Mouse (Mus musculus) MEL (cell line): Measurements from ENCODE around the gene Fam57b. TPM values are rescaled to one million over a fixed set of nuclear protein-coding genes. Genes with fewer than 3 reads are reported as not detected.

Source experiments
- DNase-seq: peaks from one replicate; pipeline ENCODE4 v3.0.0; 2011; ENCODE audit warnings: low read depth, low spot score
- H3K27ac ChIP-seq: 2 replicates; pipeline ENCODE4 v1.5.1; 2012; ENCODE audit warnings: low read depth, mild to moderate bottlenecking, control low read depth, low read length, moderate library complexity; ENCODE audit not compliant: control insufficient read depth
- H3K27me3 ChIP-seq, 2 experiments: fragments of 150-350 bp in 1 of 2; sonication (generic) in 1 of 2; 2 replicates each; pipeline ENCODE4 v1.6.1; 2012; ENCODE audit warnings: low read length in 2 of 2, mild to moderate bottlenecking in 2 of 2, improper control_type of control experiment in 1 of 2, moderate library complexity in 1 of 2; ENCODE audit not compliant: insufficient read depth in 2 of 2, control insufficient read depth in 1 of 2
- H3K36me3 ChIP-seq, 2 experiments: 2 replicates each; pipeline ENCODE4 v1.6.1; 2012 to 2014; ENCODE audit warnings: low read length in 2 of 2, improper control_type of control experiment in 1 of 2, inconsistent platforms in 1 of 2, mild to moderate bottlenecking in 1 of 2; ENCODE audit not compliant: insufficient read depth in 2 of 2, control insufficient read depth in 1 of 2
- H3K4me1 ChIP-seq, 2 experiments: fragments of 150-350 bp in 1 of 2; sonication (generic) in 1 of 2; 2 replicates each; pipeline ENCODE4 v1.6.1; 2012; ENCODE audit warnings: low read length in 2 of 2, improper control_type of control experiment in 1 of 2, mild to moderate bottlenecking in 1 of 2; ENCODE audit not compliant: insufficient read depth in 2 of 2, control insufficient read depth in 1 of 2
- H3K4me3 ChIP-seq, 2 experiments: fragments of 150-350 bp in 1 of 2; sonication (generic) in 1 of 2; 2 replicates each; pipeline ENCODE4 v1.5.1; 2012; ENCODE audit warnings: low read depth in 2 of 2, low read length in 2 of 2, mild to moderate bottlenecking in 2 of 2, moderate library complexity in 2 of 2, control low read depth in 1 of 2, improper control_type of control experiment in 1 of 2; ENCODE audit not compliant: control insufficient read depth in 1 of 2, insufficient read depth in 1 of 2
- H3K79me2 ChIP-seq: 2 replicates; pipeline ENCODE4 v1.6.1; 2012; ENCODE audit warnings: mild to moderate bottlenecking, low read length, moderate library complexity; ENCODE audit not compliant: control insufficient read depth, poor library complexity, insufficient read depth
- H3K9ac ChIP-seq: 2 replicates; pipeline ENCODE4 v1.6.1; 2012; ENCODE audit warnings: low read depth, mild to moderate bottlenecking, control low read depth, low read length, moderate library complexity; ENCODE audit not compliant: control insufficient read depth, poor library complexity, severe bottlenecking
- H3K9me3 ChIP-seq: fragments of 150-350 bp; sonication (generic); replicated peaks from 2 replicates; pipeline ENCODE4 v1.6.1; 2012; ENCODE audit warnings: mild to moderate bottlenecking, low read length, improper control_type of control experiment, moderate library complexity; ENCODE audit not compliant: insufficient read depth
- CHD1 ChIP-seq: IDR thresholded peaks from 2 replicates; pipeline ENCODE4 v1.6.1; 2012; ENCODE audit warnings: low read depth, mild to moderate bottlenecking, inconsistent platforms, low read length, improper control_type of control experiment
- E2F4 ChIP-seq: IDR thresholded peaks from 2 replicates; pipeline ENCODE4 v1.6.1; 2011; ENCODE audit warnings: low read depth, low read length, improper control_type of control experiment, borderline replicate concordance
- ETS1 ChIP-seq: IDR thresholded peaks from 2 replicates; pipeline ENCODE4 v1.6.1; 2012; ENCODE audit warnings: low read depth, mild to moderate bottlenecking, inconsistent platforms, low read length, improper control_type of control experiment, moderate library complexity
- GABPA ChIP-seq: IDR thresholded peaks from 2 replicates; pipeline ENCODE4 v1.6.1; 2012; ENCODE audit warnings: low read depth, mild to moderate bottlenecking, inconsistent platforms, low read length, improper control_type of control experiment, moderate library complexity
- GATA1 ChIP-seq: IDR thresholded peaks from 2 replicates; pipeline ENCODE4 v1.6.1; 2011; ENCODE audit warnings: low read depth, low read length, improper control_type of control experiment
- HCFC1 ChIP-seq: IDR thresholded peaks from 2 replicates; pipeline ENCODE4 v1.6.1; 2012; ENCODE audit warnings: low read depth, mild to moderate bottlenecking, inconsistent platforms, low read length, improper control_type of control experiment, moderate library complexity
- KAT2A ChIP-seq: conservative IDR thresholded peaks from 2 replicates; pipeline ENCODE4 v1.6.1; 2012; ENCODE audit warnings: low read depth, low read length, improper control_type of control experiment, inconsistent platforms
- MAFK ChIP-seq: IDR thresholded peaks from 2 replicates; pipeline ENCODE4 v1.6.1; 2011; ENCODE audit warnings: low read depth, mild to moderate bottlenecking, low read length, improper control_type of control experiment, borderline replicate concordance
- MAX ChIP-seq: IDR thresholded peaks from 2 replicates; pipeline ENCODE4 v1.6.1; 2011; ENCODE audit warnings: low read length, improper control_type of control experiment
- MXI1 ChIP-seq: IDR thresholded peaks from 2 replicates; pipeline ENCODE4 v1.6.1; 2011; ENCODE audit warnings: mild to moderate bottlenecking, low read depth, low read length, improper control_type of control experiment
- NELFE ChIP-seq: IDR thresholded peaks from 2 replicates; pipeline ENCODE4 v1.6.1; 2011; ENCODE audit warnings: low read depth, low read length, improper control_type of control experiment
- NRF1 ChIP-seq: IDR thresholded peaks from 2 replicates; pipeline ENCODE4 v1.6.1; 2014; ENCODE audit warnings: low read depth, mild to moderate bottlenecking, inconsistent platforms, low read length, improper control_type of control experiment, moderate library complexity; ENCODE audit not compliant: poor library complexity, insufficient read depth, severe bottlenecking
- POLR2A ChIP-seq, 2 experiments: IDR thresholded peaks; 2 replicates each; pipeline ENCODE4 v1.6.1; 2011 to 2012; ENCODE audit warnings: low read length in 2 of 2, mild to moderate bottlenecking in 2 of 2, control low read depth in 1 of 2, improper control_type of control experiment in 1 of 2, low read depth in 1 of 2, moderate library complexity in 1 of 2; ENCODE audit not compliant: control insufficient read depth in 1 of 2, insufficient read depth in 1 of 2, poor library complexity in 1 of 2
- POLR2AphosphoS2 ChIP-seq: IDR thresholded peaks from 2 replicates; pipeline ENCODE4 v1.6.1; 2011; ENCODE audit warnings: low read length, improper control_type of control experiment
- SIN3A ChIP-seq: IDR thresholded peaks from 2 replicates; pipeline ENCODE4 v1.6.1; 2012; ENCODE audit warnings: low read length, improper control_type of control experiment, inconsistent platforms
- SMC3 ChIP-seq: IDR thresholded peaks from 2 replicates; pipeline ENCODE4 v1.6.1; 2011; ENCODE audit warnings: low read depth, low read length, improper control_type of control experiment
- TAL1 ChIP-seq: IDR thresholded peaks from 2 replicates; pipeline ENCODE4 v1.6.1; 2012; ENCODE audit warnings: mild to moderate bottlenecking, inconsistent platforms, low read length, moderate library complexity, mixed read lengths
- UBTF ChIP-seq: IDR thresholded peaks from 2 replicates; pipeline ENCODE4 v1.6.1; 2012; ENCODE audit warnings: low read depth, mild to moderate bottlenecking, inconsistent platforms, low read length, improper control_type of control experiment, moderate library complexity, borderline replicate concordance; ENCODE audit not compliant: insufficient read depth
- USF1 ChIP-seq: IDR thresholded peaks from 2 replicates; pipeline ENCODE4 v1.6.1; 2014; ENCODE audit warnings: low read depth, mild to moderate bottlenecking, inconsistent platforms, low read length, improper control_type of control experiment, moderate library complexity
- USF2 ChIP-seq, 2 experiments: IDR thresholded peaks; 2 replicates each; pipeline ENCODE4 v1.6.1; 2011 to 2012; ENCODE audit warnings: improper control_type of control experiment in 2 of 2, low read length in 2 of 2, borderline replicate concordance in 1 of 2, inconsistent platforms in 1 of 2, low read depth in 1 of 2, mild to moderate bottlenecking in 1 of 2; ENCODE audit not compliant: insufficient read depth in 1 of 2
- ZC3H11A ChIP-seq: IDR thresholded peaks from 2 replicates; pipeline ENCODE4 v1.6.1; 2012; ENCODE audit warnings: low read depth, mild to moderate bottlenecking, inconsistent platforms, low read length, improper control_type of control experiment
- ZMIZ1 ChIP-seq: IDR thresholded peaks from 2 replicates; pipeline ENCODE4 v1.6.1; 2012; ENCODE audit warnings: low read depth, mild to moderate bottlenecking, inconsistent platforms, low read length, improper control_type of control experiment, moderate library complexity
- ZNF384 ChIP-seq: IDR thresholded peaks from 2 replicates; pipeline ENCODE4 v1.6.1; 2012; ENCODE audit warnings: low read depth, mild to moderate bottlenecking, inconsistent platforms, low read length, improper control_type of control experiment
- polyA plus RNA-seq, 2 experiments: library from polyadenylated mRNA; stranded (reverse) in 1 of 2; unstranded in 1 of 2; fragments of >175 nt in 1 of 2; fragments of >200 nt in 1 of 2; gene quantifications; 2 replicates each; pipeline versions ENCODE4 v1.2.1 to v1.2.4; 2012; ENCODE audit warnings: low replicate concordance in 2 of 2, low read depth in 1 of 2; ENCODE audit not compliant: insufficient read length in 2 of 2, insufficient read depth in 1 of 2, missing spikeins in 1 of 2
- total RNA-seq: library from RNA; depleted of rRNA; stranded (reverse); fragments of 300-350 nt; gene quantifications from 2 replicates; pipeline ENCODE4 v1.2.3, GENCODE M21; 2012

Fam57b gene
- total and polyA plus RNA-seq, 3 experiments: 0.50 to 1.7 TPM; not detected in 1

DNA sequence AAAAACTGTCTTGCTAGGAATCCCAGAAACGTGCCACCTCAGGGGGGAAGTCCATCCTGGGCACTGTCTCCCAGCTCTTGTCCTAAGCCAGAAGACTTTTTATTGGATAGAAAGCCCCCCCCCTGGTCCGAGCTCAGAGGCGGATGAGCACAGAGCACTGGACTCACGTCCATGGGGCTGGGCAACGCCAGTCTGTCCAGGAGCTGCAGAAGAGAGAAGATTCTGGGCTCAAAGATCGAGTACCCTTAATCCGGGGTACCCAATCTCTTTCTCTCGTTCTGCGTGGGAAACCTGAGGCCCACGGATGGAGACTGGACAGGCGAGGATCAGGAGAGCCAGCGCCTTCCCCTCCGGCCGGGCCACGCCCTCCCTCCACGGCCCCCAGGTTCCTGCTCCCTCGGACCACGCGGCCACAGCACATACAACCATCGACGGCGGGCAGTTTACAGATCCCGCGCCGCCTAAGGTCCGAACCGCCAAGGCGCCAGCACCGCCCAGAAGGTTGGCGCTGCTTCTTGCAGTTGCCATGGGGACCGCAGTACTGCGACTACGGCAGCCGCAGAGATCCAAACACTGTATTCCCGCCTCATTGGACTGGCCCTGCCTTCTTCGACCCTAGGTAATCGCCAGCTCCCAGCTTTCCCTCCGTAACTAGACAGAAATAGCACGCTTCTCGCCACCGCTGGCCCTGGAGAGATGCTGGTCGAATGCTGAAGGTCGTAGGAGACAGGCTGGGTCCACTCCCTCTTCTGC is 11.4 kb downstream of the Fam57b start:
- H3K9me3 ChIP-seq: no peaks in the 10 kb centered on the region
- H3K27me3 ChIP-seq: no peaks in the 10 kb centered on the region
- H3K36me3 ChIP-seq: peaks cover 0 to 18% of the 10 kb centered on the region in 2 experiments; a peak in 2 of 4 replicates
- H3K4me1 ChIP-seq: peaks cover 6 to 23% of the 10 kb centered on the region in 2 experiments; a peak in 3 of 4 replicates
- H3K79me2 ChIP-seq: no peaks in the 10 kb centered on the region; the same call in 1 of the 2 replicates
- TF ChIP-seq UBTF (no peak), GABPA (no peak), ZNF384 (no peak), TAL1 (0 out of 2 replicates have a peak, but pooled peaks have one; percentile 26), POLR2AphosphoS2 (no peak), ETS1 (peak; percentile 55; the same call in 1 of the 2 replicates), KAT2A (no peak), SIN3A (peak; percentile 96), NRF1 (0 out of 2 replicates have a peak, but pooled peaks have one; percentile 7), GATA1 (no peak), POLR2A (IDR thresholded peaks at IDR 0.05; ENCODE audit: control insufficient read depth in 1 of 2, insufficient read depth in 1 of 2, low read depth in 1 of 2, low read length in 2 of 2, poor library complexity in 1 of 2) (peak in 1 of 2 experiments; percentile 67; a peak in 2 of 4 replicates), USF1 (no peak), CHD1 (no peak), E2F4 (peak; percentile 86; the same call in 1 of the 2 replicates), MXI1 (peak; percentile 80), MAFK (no peak), ZMIZ1 (no peak), HCFC1 (peak; percentile 86), MAX (peak; percentile 62), NELFE (peak; percentile 54; the same call in 1 of the 2 replicates), SMC3 (no peak), ZC3H11A (no peak), USF2 (IDR thresholded peaks at IDR 0.05; ENCODE audit: borderline replicate concordance in 1 of 2, insufficient read depth in 1 of 2, low read depth in 1 of 2, low read length in 2 of 2) (no peak)
- peak; percentile 91 for DNase-seq
- H3K27ac ChIP-seq: peak overlapping the region; percentile 71
- H3K9ac ChIP-seq: peak overlapping the region; percentile 83
- H3K4me3 ChIP-seq: peak overlapping the region; percentile 55 to 66
